Mouse (Mus musculus): ENCODE measurements at regions not wholly inside any gene's neighbourhood (a gene's known extent, or its start where the extent isn't known, plus 50 kb on each side); places are given as distances from the start of the nearest gene placed in this dataset.

DNA sequence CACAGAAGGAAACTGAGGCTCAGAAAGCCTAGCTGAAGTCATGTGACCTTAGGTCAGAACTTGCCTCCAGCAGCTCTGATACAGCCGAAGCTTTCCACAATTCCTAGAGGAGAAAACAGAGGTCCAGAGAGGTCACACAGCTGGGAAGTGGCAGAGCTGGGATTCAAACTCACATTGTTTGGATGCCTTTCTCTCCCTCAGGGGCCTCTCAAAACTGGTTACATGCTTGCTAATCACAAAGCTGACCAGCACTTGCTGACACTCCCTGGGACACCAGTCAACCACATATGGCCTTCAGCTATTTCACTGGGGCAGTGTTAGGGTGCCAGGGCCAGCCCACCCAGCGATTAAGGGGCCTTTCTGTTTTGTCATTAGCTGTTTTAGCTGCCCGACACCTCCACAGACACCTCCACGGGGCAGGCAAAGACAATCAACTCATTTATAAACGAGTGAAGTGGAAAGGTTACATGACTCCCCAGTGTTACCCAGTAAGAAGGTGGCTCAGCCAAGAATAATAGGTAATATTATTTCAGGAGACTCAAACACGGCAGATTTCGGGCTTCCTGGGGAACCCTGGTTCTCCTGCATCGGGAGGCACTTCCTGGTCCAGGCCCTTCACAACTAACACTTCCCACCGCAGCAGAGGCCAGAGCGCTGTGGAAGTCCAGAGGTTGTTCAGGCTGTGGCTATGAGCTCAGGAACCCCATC lies 71.4 kb downstream of the 2410131K14Rik start:
- TF ChIP-seq ZC3H11A (IDR thresholded peaks at IDR 0.05; ENCODE audit: borderline replicate concordance, low read depth, low read length), result no peak
- no peak for TF ChIP-seq HCFC1 (IDR thresholded peaks at IDR 0.05; ENCODE audit: borderline replicate concordance, insufficient read depth, low read length)
- no peak for TF ChIP-seq MAFK (IDR thresholded peaks at IDR 0.05; ENCODE audit: insufficient read depth, low read depth, low read length)
